Mouse (Mus musculus) common myeloid progenitor, adult 5-6 weeks (primary cell): Measurements from ENCODE around the gene Zpbp2. TPM values are rescaled to one million over a fixed set of nuclear protein-coding genes. Genes with fewer than 3 reads are reported as not detected.
A peak's percentile ranks its signal among the peaks of the same experiment; 100 is the strongest.

Source experiments
- ATAC-seq: replicated peaks from 2 replicates; pipeline ENCODE4 v1.8.0; 2016; ENCODE audit warnings: low read depth, mild to moderate bottlenecking, moderate TSS enrichment, inconsistent platforms; ENCODE audit not compliant: poor library complexity, severe bottlenecking
- total RNA-seq: library from RNA; stranded (forward); fragments of 200-1000, 187-1606 nt; gene quantifications from 2 replicates; pipeline ENCODE4 v1.2.3, GENCODE M21; 2017

Gene Zpbp2
- total RNA-seq, 1 experiment from 2014 or later: 0.59 TPM

DNA sequence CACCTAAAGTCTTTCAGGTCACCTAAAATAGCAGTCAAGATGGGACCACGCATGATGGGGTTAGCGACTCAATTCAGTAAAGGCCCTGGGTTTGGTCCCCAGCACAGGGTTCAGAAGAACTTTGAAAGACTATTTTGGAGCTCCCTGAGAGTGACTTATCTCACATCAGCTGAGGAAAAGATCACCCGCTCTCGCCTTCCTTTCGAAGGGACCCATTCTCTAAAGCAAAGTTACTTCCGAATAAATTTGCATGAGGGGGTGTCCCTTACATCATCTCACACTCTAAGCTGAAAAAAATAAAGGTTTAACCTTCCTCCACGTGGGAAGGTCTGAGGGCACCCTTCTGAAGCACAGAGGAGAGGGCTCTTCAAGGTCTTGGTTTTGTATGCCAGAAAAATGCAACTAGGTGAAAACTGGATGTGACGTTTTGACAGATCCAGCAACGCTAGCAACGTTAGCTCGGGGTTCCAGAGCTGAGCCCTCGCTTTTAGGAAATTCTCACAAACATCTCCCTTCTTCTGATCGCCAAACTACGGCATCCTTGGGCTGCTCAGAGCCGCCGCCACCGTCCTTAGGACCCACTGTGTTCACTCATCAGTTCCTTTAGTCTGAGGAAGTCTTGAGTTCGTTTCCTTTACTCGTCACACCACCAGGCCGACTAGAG is 454 bp upstream of the Zpbp2 start:
- ATAC-seq: no peak

DNA sequence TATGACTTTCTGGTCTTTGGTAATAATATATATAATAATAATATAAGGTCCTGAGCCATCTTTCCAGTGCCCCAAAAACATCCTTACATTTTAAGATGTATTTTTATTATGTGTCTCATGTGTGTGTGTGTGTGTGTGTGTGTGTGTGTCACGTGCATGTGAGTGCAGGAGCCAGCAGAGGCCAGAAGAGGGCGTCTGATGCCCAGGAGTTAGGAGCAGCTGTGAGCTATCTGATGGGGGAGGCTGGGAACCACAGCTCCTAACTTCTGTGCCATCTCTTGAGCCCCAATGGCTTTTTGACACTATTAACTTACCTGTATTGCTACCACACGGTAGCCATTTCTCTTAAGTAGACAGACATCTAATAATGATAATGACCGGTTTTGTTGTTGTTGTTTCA is 3.1 kb downstream of the Zpbp2 start:
- ATAC-seq: no peak

DNA sequence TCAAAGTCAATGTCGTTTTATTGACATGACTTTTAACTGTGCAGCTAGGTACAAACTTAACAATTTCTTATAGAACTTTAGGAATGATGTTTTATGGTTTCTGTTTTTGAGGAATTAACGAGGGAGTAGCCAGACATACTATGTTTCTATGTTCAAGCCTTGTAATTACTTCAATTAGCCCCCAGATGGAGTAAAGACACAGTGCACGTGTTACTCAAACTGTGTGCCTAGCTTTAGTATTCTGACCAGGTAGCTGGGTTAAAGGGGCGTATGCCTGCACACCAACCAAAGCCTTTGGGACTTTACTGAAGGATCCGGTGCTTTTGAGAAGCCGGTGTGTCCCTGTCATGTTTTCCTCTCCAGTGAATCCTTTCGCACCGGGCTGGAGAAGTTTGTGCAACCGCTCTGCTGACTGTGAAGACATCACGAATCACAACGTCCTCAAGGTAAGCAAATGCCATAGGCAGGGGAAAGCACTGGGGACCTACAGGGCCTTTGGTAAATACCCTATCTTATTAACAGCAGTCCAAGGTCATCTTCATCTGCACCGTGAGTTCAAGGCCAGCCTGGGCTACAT is 4.3 kb downstream of the Zpbp2 start:
- ATAC-seq: peak; percentile 40; the same call in 1 of the 2 replicates

GRCm38 (mm10) chr11:98560942-98561341 is 10.0 kb downstream of the Zpbp2 start:
- no peak for ATAC-seq

GRCm38 (mm10) chr11:98563025-98563424 is 12.1 kb downstream of the Zpbp2 start:
- ATAC-seq: no peak

DNA sequence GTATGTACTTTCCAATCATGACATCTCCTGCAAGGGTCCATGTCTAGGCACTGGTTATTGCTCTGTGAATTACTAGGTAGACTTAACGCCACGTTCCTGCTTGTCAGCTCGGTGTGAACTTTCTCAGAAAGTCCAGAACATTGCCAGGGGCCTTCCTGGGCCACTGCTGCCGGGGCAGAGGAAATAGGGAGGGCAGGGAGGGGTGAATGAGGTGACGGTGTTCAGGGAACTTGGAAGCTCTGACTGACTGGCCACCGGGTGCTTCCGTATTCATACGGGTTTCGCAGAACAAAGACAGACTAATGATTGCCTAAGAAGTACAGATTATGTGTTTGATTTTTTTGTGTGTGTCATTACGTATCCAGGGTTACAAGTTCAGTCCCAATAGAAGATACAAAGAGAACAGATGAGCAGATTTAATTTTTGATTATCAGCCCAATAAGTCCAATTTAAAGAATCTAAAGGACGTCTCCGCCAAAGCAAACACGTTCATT is 13.1 kb downstream of the Zpbp2 start:
- no peak for ATAC-seq

GRCm38 (mm10) chr11:98568326-98568725 is 17.4 kb downstream of the Zpbp2 start:
- no peak for ATAC-seq

- no peak for ATAC-seq
These were observed 18.6 kb downstream of the Zpbp2 start for GRCm38 (mm10) chr11:98569461-98569860.

- no peak for ATAC-seq
These were observed 26.9 kb downstream of the Zpbp2 start for GRCm38 (mm10) chr11:98577776-98578175.

DNA sequence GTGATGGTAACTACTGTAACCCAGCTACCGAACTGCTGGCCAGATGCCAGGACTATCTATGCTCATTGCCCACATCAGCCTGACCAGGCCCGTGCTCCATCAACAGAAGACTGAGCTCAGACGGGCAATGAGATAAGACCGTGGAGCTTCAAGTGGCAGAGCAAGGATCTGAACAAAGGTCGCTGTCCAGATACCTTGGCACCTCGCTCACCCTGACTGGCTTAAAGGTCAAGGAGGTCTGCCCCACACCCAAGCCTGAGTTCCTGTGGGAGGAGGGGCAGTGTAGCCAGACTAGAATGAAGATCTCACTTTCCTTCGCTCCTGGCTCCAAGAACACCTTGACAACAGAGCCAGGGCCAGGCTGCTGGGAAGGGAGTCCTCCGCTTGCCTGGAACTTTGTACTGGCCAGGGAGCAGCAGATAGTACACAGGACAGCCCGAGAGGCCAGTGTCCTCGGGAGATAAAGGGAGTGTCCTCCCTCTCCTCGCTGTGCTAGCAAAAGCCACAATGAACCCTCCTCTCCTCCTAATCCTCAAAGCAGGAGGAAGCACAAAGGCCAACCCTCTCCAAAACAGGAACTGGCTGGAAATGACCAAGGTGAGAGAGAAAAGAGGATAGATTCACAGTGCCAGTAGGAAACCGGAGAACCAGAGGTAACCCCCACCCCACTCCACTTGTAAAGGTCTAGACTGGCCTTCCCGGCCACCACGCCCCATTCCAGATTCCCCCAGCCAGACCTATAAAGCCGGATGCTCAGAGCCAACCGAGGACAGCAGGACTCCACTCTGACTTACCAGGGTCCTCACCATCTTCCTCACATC is 29.6 kb downstream of the Zpbp2 start:
- peak; percentile 22 for ATAC-seq

- peak; percentile 51 for ATAC-seq
These were observed 30.6 kb downstream of the Zpbp2 start for GRCm38 (mm10) chr11:98581286-98582029.

DNA sequence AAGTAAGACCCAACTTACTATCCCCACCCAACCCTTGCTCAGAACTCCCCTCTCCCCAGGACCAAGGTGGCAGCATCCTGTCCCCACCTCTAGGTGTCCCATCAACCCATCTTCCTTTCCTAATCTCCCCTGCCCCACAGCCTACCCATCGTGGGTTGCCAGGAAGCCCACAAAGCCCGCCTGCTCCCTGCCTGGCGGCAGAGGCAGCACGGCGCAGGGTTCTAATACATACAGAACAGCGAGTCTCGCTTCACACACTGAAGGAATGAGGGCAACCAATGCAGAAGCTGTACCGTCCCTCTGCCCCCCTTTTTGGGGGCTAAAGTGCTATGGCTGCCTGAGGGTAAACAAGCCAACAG is 31.1 kb downstream of the Zpbp2 start:
- ATAC-seq: peak; percentile 16

DNA sequence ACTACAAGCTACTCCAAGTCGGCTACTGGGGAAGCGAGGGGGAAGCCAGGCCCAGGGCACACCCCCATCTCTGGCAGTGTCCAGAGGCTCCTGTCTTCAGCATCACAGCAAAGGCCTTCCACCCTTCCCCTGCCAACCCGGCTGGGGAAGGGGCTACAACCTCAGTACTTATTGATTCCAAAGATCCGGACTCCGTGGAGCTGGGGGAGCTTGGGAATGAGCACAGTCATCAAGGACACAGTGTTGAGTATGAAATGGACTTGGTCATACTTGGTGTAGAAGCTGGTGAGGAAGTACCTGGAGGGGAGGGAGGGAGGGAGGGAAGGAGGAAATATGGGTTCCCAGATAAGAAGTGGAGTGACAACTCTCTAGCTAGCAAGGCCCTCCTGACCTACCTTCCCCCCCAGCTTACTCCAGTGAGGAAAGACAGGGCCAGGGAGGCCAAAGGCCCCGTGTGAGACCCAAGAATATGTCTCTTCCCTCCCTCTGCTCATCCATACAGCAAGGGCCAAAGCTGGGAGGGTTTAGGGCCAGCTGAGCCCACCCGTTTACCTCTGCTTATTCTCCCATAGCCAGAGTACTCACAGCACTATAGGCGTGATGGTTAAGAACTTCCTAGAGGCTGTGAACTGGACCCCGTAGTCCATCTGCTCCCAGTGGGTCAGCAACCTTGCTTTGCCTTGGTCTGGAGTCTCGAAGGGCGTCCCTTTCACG is 31.8 kb downstream of the Zpbp2 start:
- peak; percentile 19 for ATAC-seq

DNA sequence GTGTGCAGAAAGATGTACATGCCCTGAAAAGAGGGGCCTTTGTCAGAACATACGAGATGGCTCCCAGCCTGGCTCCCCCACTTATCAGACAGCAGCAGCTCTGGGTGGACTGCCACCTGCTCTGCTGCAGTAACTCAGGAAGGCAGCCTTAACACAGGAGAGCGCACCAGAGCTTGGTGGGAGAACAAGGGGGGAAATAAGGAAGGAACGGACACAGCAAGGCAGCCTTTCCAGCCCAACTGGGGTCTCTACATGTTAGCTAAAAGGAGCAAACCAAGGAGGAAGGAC is 32.3 kb downstream of the Zpbp2 start:
- ATAC-seq: no peak

DNA sequence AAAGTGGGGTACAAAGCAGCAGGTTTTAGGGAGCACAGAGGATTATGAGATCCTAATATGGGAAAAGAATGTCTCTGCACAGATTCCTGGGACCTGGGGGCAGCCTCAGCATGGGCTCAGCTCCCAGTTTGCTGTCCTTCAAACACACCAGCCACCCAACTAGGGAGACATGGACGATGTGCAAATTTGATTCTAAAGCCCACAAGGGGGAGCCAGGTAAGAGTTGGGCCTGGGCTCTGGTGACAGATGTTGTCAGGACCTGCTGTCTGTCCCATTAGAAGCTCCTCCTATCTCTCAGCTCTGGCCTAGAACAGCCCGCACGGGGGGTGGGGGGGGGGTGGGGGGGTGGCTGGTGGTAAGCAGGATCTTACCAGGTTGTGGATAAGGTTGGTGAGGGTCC is 32.7 kb downstream of the Zpbp2 start:
- no peak for ATAC-seq

DNA sequence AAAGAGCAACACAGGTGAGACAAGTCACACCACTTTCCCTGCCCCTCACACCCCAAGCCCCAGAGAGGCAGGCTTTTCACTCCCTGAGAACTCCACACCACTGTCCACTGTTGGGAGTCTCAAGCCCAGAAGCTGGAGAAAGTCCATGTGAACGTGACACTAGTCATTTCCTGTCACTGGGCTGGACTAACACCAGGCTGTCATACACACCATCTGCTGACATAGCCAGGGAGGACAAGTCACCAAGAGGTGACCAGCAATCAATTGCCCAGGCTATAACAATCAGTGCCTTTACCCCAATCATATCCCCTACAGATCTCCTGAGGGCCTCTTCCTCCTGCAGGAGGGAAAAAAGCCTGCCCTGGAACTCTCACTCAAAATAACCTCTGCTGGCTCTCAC is 33.2 kb downstream of the Zpbp2 start:
- no peak for ATAC-seq

- no peak for ATAC-seq
These were observed 33.8 kb downstream of the Zpbp2 start for GRCm38 (mm10) chr11:98584629-98585177.

DNA sequence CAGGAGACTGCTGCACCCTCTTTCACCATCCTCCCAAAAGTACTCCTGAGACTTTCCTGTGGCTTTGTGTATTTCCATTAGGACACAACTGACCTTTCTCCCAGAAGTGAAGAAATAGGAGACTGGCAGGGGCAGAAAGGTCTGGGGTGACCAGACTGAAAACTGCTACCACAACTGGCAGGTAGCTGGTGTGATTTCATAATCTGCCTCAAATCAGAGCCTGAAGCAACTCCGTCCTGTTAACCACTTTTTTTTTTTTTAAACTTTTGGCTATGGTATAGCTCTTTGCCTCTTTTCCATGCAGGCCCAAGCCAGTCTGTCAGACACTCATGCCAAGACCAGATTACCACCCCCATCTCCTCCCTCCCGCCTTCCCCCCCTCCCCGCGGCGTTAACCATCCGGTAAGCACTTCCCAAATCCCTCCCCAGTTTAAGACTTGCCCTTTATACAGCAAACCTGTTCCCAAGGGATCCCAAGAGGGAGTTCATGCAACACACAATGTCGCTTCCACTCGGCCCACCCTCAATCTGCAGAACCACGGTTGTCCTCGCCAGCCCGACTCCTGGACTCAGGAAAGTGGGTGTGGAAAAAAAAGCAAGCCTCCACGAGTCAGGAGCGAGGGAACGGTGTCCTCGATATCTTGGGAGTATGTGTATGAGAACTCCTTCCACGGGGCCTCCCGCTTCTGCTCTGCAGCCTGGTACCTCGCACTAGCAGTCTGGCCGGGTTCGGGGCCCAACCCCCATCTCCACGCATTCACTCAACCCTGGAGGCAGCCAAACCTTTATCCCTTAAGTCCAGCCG is 35.4 kb downstream of the Zpbp2 start:
- ATAC-seq: no peak
